Comparison of ENCODE assay signal across 11 mouse cellular contexts in genomic region chr8:21930754-21931153, GRCm38 (mm10). TPM values are rescaled to one million over a fixed set of nuclear protein-coding genes. Genes with fewer than 3 reads are reported as not detected.
DNase-seq lines count a peak whose midpoint lies in the region; ATAC-seq lines count a peak whose summit lies in the region.
"Not testable (repeated sequence)": the region's sequence is repeated elsewhere in the genome, so short reads cannot be mapped to it uniquely, and the experiment has no call there.
"Had no signal": no experiment of that assay in that cellular context is flagged by ENCODE, and none has a peak within 500 bp of the region (broad histone marks: within the 10 kb centered on the region; RNA-seq: fewer than 3 reads in every experiment).

No protein-coding gene starts in this region.

- H3K27ac ChIP-seq in midbrain, embryonic 11.5 days (ENCODE audit: low read depth, low read length); midbrain, embryonic 12.5 days (replicated peaks); midbrain, embryonic 14.5 days (replicated peaks; ENCODE audit: low read depth, low read length); midbrain, embryonic 15.5 days: not testable (repeated sequence)

- H3K27me3 ChIP-seq in midbrain, embryonic 11.5 days (ENCODE audit: control insufficient read depth, insufficient read depth, low read length); midbrain, embryonic 12.5 days; midbrain, embryonic 14.5 days (ENCODE audit: control insufficient read depth, insufficient read depth, low read length); midbrain, embryonic 15.5 days (replicated peaks): not testable (repeated sequence)

- not testable (repeated sequence) for H3K4me3 ChIP-seq in midbrain, embryonic 11.5 days (ENCODE audit: low read depth, low read length); midbrain, embryonic 12.5 days; midbrain, embryonic 14.5 days (replicated peaks; ENCODE audit: low read depth, low read length); midbrain, embryonic 15.5 days

- not testable (repeated sequence) for DNase-seq in midbrain, embryonic 11.5 days (ENCODE audit: low spot score, missing footprints)
- peak; percentile 25 for DNase-seq in midbrain, embryonic 14.5 days

- not testable (repeated sequence) for H3K9me3 ChIP-seq in midbrain, embryonic 11.5 days (ENCODE audit: control insufficient read depth, low read length); midbrain, embryonic 12.5 days; midbrain, embryonic 14.5 days (ENCODE audit: control insufficient read depth, low read length); midbrain, embryonic 15.5 days

- H3K9ac ChIP-seq in midbrain, embryonic 11.5 days (ENCODE audit: low read length); midbrain, embryonic 12.5 days (replicated peaks); midbrain, embryonic 14.5 days (replicated peaks; ENCODE audit: low read length); midbrain, embryonic 15.5 days: not testable (repeated sequence)

- ATAC-seq in midbrain, embryonic 11.5 days (ENCODE audit: low FRiP score): 0 out of 2 replicates have a peak, but pooled peaks have one; percentile 55
- ATAC-seq in midbrain, embryonic 12.5 days (ENCODE audit: low FRiP score, low read depth): peak; percentile 58
- peak; percentile 40; the same call in 1 of the 2 replicates for ATAC-seq in midbrain, embryonic 14.5 days (ENCODE audit: low FRiP score, low TSS enrichment)
- ATAC-seq in midbrain, embryonic 15.5 days (replicated peaks): 0 out of 2 replicates have a peak, but pooled peaks have one; percentile 27

- WGBS in midbrain, embryonic 11.5 days: 72% methylated on average over 3 of the region's 3 CpGs
- WGBS in midbrain, embryonic 12.5 days: 56% methylated on average over 3 of the region's 3 CpGs
- 33% methylated on average over 3 of the region's 3 CpGs for WGBS in midbrain, embryonic 14.5 days
- whole genome bisulfite sequencing in midbrain, embryonic 15.5 days: 44% methylated on average over 3 of the region's 3 CpGs

- not testable (repeated sequence) for H3K36me3 ChIP-seq in midbrain, embryonic 11.5 days (ENCODE audit: control insufficient read depth, insufficient read depth, low read length); midbrain, embryonic 12.5 days; midbrain, embryonic 14.5 days (ENCODE audit: control insufficient read depth, insufficient read depth, low read length); midbrain, embryonic 15.5 days (replicated peaks)

- not testable (repeated sequence) for H3K4me2 ChIP-seq in midbrain, embryonic 11.5 days; midbrain, embryonic 12.5 days (replicated peaks); midbrain, embryonic 14.5 days (ENCODE audit: low read length); midbrain, embryonic 15.5 days

- H3K4me1 ChIP-seq in midbrain, embryonic 11.5 days (ENCODE audit: control insufficient read depth, insufficient read depth, low read length); midbrain, embryonic 12.5 days; midbrain, embryonic 14.5 days (ENCODE audit: control insufficient read depth, insufficient read depth, low read length); midbrain, embryonic 15.5 days: not testable (repeated sequence)

RNA-seq across cellular contexts. Expression of gene Defb15, which starts 1.8 kb away (rescaled TPM):
- not detected in 2 replicates for polyA plus RNA-seq in midbrain, embryonic 11.5 days (2014; fragmentation: Nextera tagmentation; extraction: Ambion mirVana)
- polyA plus RNA-seq in midbrain, embryonic 12.5 days (2016; fragmentation: Nextera tagmentation; extraction: Ambion mirVana): not detected in 2 replicates
- not detected in 2 replicates for polyA plus RNA-seq in midbrain, embryonic 14.5 days (2014; fragmentation: Nextera tagmentation; extraction: Ambion mirVana)
- polyA plus RNA-seq in midbrain, embryonic 15.5 days (2015; fragmentation: Nextera tagmentation; extraction: Ambion mirVana): not detected in 2 replicates
- polyA plus RNA-seq: activated CD4-positive, CD25-positive, alpha-beta regulatory T cell, adult 4 months; adrenal gland, adult 2 months; brain, embryonic 14.5 days; C2C12; CD4-positive, CD25-positive, alpha-beta regulatory T cell, adult 4 months; G1E; Patski had no signal

RNA-seq across cellular contexts. Expression of gene Defb35, which starts 7.4 kb away (rescaled TPM):
- not detected in 2 replicates for polyA plus RNA-seq in midbrain, embryonic 11.5 days (2014; fragmentation: Nextera tagmentation; extraction: Ambion mirVana)
- polyA plus RNA-seq in midbrain, embryonic 12.5 days (2016; fragmentation: Nextera tagmentation; extraction: Ambion mirVana): not detected in 2 replicates
- polyA plus RNA-seq in midbrain, embryonic 14.5 days (2014; fragmentation: Nextera tagmentation; extraction: Ambion mirVana): not detected in 2 replicates
- polyA plus RNA-seq in midbrain, embryonic 15.5 days (2015; fragmentation: Nextera tagmentation; extraction: Ambion mirVana): not detected in 2 replicates
- polyA plus RNA-seq: activated CD4-positive, CD25-positive, alpha-beta regulatory T cell, adult 4 months; adrenal gland, adult 2 months; brain, embryonic 14.5 days; C2C12; CD4-positive, CD25-positive, alpha-beta regulatory T cell, adult 4 months; G1E; Patski had no signal

RNA-seq across cellular contexts. Expression of gene Defb13, which starts 15.8 kb away (rescaled TPM):
- polyA plus RNA-seq in midbrain, embryonic 11.5 days (2014; fragmentation: Nextera tagmentation; extraction: Ambion mirVana): not detected in 2 replicates
- not detected in 2 replicates for polyA plus RNA-seq in midbrain, embryonic 12.5 days (2016; fragmentation: Nextera tagmentation; extraction: Ambion mirVana)
- polyA plus RNA-seq in midbrain, embryonic 14.5 days (2014; fragmentation: Nextera tagmentation; extraction: Ambion mirVana): not detected in 2 replicates
- not detected in 2 replicates for polyA plus RNA-seq in midbrain, embryonic 15.5 days (2015; fragmentation: Nextera tagmentation; extraction: Ambion mirVana)
- polyA plus RNA-seq: activated CD4-positive, CD25-positive, alpha-beta regulatory T cell, adult 4 months; adrenal gland, adult 2 months; brain, embryonic 14.5 days; C2C12; CD4-positive, CD25-positive, alpha-beta regulatory T cell, adult 4 months; G1E; Patski had no signal

RNA-seq across cellular contexts. Expression of gene Defb11, which starts 24.5 kb away (rescaled TPM):
- not detected in 2 replicates for polyA plus RNA-seq in midbrain, embryonic 11.5 days (2014; fragmentation: Nextera tagmentation; extraction: Ambion mirVana)
- 1.3 TPM in 1 of 2 replicates, not detected in the other for polyA plus RNA-seq in midbrain, embryonic 12.5 days (2016; fragmentation: Nextera tagmentation; extraction: Ambion mirVana)
- 2.4 TPM in 1 of 2 replicates, not detected in the other for polyA plus RNA-seq in midbrain, embryonic 14.5 days (2014; fragmentation: Nextera tagmentation; extraction: Ambion mirVana)
- 4.7 and 5.0 TPM in 2 replicates for polyA plus RNA-seq in midbrain, embryonic 15.5 days (2015; fragmentation: Nextera tagmentation; extraction: Ambion mirVana)
- polyA plus RNA-seq: activated CD4-positive, CD25-positive, alpha-beta regulatory T cell, adult 4 months; adrenal gland, adult 2 months; C2C12; CD4-positive, CD25-positive, alpha-beta regulatory T cell, adult 4 months; G1E; Patski had no signal

RNA-seq across cellular contexts. Expression of gene Fam90a1a, which starts 27.8 kb away (rescaled TPM):
- not detected in 2 replicates for polyA plus RNA-seq in midbrain, embryonic 11.5 days (2014; fragmentation: Nextera tagmentation; extraction: Ambion mirVana)
- polyA plus RNA-seq in midbrain, embryonic 12.5 days (2016; fragmentation: Nextera tagmentation; extraction: Ambion mirVana): not detected in 2 replicates
- not detected in 2 replicates for polyA plus RNA-seq in midbrain, embryonic 14.5 days (2014; fragmentation: Nextera tagmentation; extraction: Ambion mirVana)
- not detected in 2 replicates for polyA plus RNA-seq in midbrain, embryonic 15.5 days (2015; fragmentation: Nextera tagmentation; extraction: Ambion mirVana)
- polyA plus RNA-seq: activated CD4-positive, CD25-positive, alpha-beta regulatory T cell, adult 4 months; adrenal gland, adult 2 months; brain, embryonic 14.5 days; C2C12; CD4-positive, CD25-positive, alpha-beta regulatory T cell, adult 4 months; G1E; Patski had no signal
